Mouse (Mus musculus) C2C12 (cell line): Measurements from ENCODE around the gene Sorl1.

ENCODE experiments used
- CEBPB ChIP-seq: IDR thresholded peaks from one replicate; pipeline ENCODE4 v1.6.1; 2011; ENCODE audit warnings: low read depth, mild to moderate bottlenecking, control low read depth, moderate library complexity
- CTCF ChIP-seq: IDR thresholded peaks from one replicate; pipeline ENCODE4 v1.5.1; 2011; ENCODE audit not compliant: control insufficient read depth, insufficient read depth, insufficient read length
- MAX ChIP-seq: IDR thresholded peaks from one replicate; pipeline ENCODE4 v1.6.1; 2011; ENCODE audit warnings: mild to moderate bottlenecking, control low read depth
- MYOD1 ChIP-seq: IDR thresholded peaks from one replicate; pipeline ENCODE4 v1.6.1; 2011; ENCODE audit warnings: low read depth; ENCODE audit not compliant: control insufficient read depth, insufficient read length
- MYOG ChIP-seq: IDR thresholded peaks from one replicate; pipeline ENCODE4 v1.6.1; 2011; ENCODE audit not compliant: control insufficient read depth, insufficient read length; ENCODE audit errors: extremely low read depth
- USF1 ChIP-seq: IDR thresholded peaks from one replicate; pipeline ENCODE4 v1.6.1; 2011; ENCODE audit warnings: low read depth, mild to moderate bottlenecking, control low read depth, moderate library complexity

DNA sequence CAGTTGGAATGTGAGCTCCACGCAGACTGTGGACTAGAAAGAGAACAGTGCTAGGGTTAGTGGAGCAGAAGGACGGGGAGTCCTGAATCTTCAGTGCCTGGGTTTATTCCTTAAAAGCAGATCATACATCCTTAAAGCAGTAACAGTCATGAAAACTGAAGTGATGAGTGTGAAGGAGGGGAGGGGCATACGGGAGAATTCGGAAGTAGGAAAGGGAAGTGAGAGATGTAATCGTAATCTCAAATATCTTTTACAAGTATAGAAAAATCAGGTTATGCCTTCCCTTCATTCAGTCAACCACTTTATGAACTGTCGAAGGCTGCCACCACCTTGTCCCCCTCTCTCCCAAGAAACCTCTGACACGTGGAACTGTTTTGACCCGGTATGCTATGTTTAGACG lies 165.8 kb downstream of the Sorl1 start:
- no peak for TF ChIP-seq MYOD1
- no peak for TF ChIP-seq MAX
- no peak for TF ChIP-seq CTCF
- TF ChIP-seq MYOG, result no peak
- TF ChIP-seq USF1, result no peak
- TF ChIP-seq CEBPB, result no peak
